15 mouse cellular contexts compared by ENCODE assay signal in genomic region chr17:73548783-73549566, GRCm38 (mm10).
DNase-seq lines count a peak whose midpoint lies in the region; ATAC-seq lines count a peak whose summit lies in the region.
"Had no signal": no experiment of that assay in that cellular context is flagged by ENCODE, and none has a peak within 500 bp of the region (broad histone marks: within the 10 kb centered on the region; RNA-seq: fewer than 3 reads in every experiment).

No protein-coding gene starts in this region.

- WGBS in kidney, embryonic 15.5 days = 40% methylated on average over 12 of the region's 12 CpGs
- 73% methylated on average over 12 of the region's 12 CpGs for WGBS in midbrain, embryonic 12.5 days
- 86% methylated on average over 12 of the region's 12 CpGs for WGBS in midbrain, embryonic 10.5 days
- 55% methylated on average over 12 of the region's 12 CpGs for WGBS in midbrain, embryonic 14.5 days
- 26% methylated on average over 12 of the region's 12 CpGs for WGBS in neural tube, embryonic 15.5 days

- peak; percentile 62 for ATAC-seq in kidney, embryonic 15.5 days (replicated peaks; ENCODE audit: low FRiP score)
- no peak for ATAC-seq in midbrain, embryonic 12.5 days (ENCODE audit: low FRiP score, low read depth)
- 0 out of 2 replicates have a peak, but pooled peaks have one; percentile 32 for ATAC-seq in midbrain, embryonic 14.5 days (ENCODE audit: low FRiP score, low TSS enrichment)
- ATAC-seq in neural tube, embryonic 15.5 days (ENCODE audit: low FRiP score) = peak; percentile 75

- H3K27me3 ChIP-seq in kidney, embryonic 15.5 days = no peaks in the 10 kb centered on the region
- H3K27me3 ChIP-seq in midbrain, embryonic 12.5 days = no peaks in the 10 kb centered on the region
- H3K27me3 ChIP-seq in midbrain, embryonic 10.5 days (ENCODE audit: low read depth, poor library complexity, severe bottlenecking) = no peaks in the 10 kb centered on the region
- no peaks in the 10 kb centered on the region for H3K27me3 ChIP-seq in midbrain, embryonic 14.5 days (ENCODE audit: control insufficient read depth, insufficient read depth, low read length)
- H3K27me3 ChIP-seq in neural tube, embryonic 15.5 days (replicated peaks) = no peaks in the 10 kb centered on the region
- H3K27me3 ChIP-seq: embryonic facial prominence, embryonic 13.5 days; limb, embryonic 13.5 days had no signal

- H3K36me3 ChIP-seq in kidney, embryonic 15.5 days = no peaks in the 10 kb centered on the region
- H3K36me3 ChIP-seq in midbrain, embryonic 12.5 days = no peaks in the 10 kb centered on the region
- no peaks in the 10 kb centered on the region for H3K36me3 ChIP-seq in midbrain, embryonic 10.5 days
- H3K36me3 ChIP-seq in midbrain, embryonic 14.5 days (ENCODE audit: control insufficient read depth, insufficient read depth, low read length) = no peaks in the 10 kb centered on the region
- H3K36me3 ChIP-seq in neural tube, embryonic 15.5 days = no peaks in the 10 kb centered on the region
- H3K36me3 ChIP-seq: embryonic facial prominence, embryonic 13.5 days; limb, embryonic 13.5 days had no signal

- no peak overlapping the region for H3K9ac ChIP-seq in kidney, embryonic 15.5 days
- H3K9ac ChIP-seq in midbrain, embryonic 12.5 days (replicated peaks) = no peak overlapping the region
- no peak overlapping the region for H3K9ac ChIP-seq in midbrain, embryonic 14.5 days (replicated peaks; ENCODE audit: low read length)
- H3K9ac ChIP-seq in neural tube, embryonic 15.5 days (replicated peaks) = no peak overlapping the region
- H3K9ac ChIP-seq: embryonic facial prominence, embryonic 13.5 days; limb, embryonic 13.5 days; liver, embryonic 14.5 days had no signal

- peaks cover 12% of the 10 kb centered on the region for H3K4me1 ChIP-seq in kidney, embryonic 15.5 days
- peaks cover 4% of the 10 kb centered on the region; the same call in 1 of the 2 replicates for H3K4me1 ChIP-seq in midbrain, embryonic 12.5 days
- H3K4me1 ChIP-seq in midbrain, embryonic 10.5 days = peaks cover 5% of the 10 kb centered on the region; the same call in 1 of the 2 replicates
- H3K4me1 ChIP-seq in midbrain, embryonic 14.5 days (ENCODE audit: control insufficient read depth, insufficient read depth, low read length) = peaks cover 15% of the 10 kb centered on the region
- peaks cover 26% of the 10 kb centered on the region for H3K4me1 ChIP-seq in neural tube, embryonic 15.5 days
- H3K4me1 ChIP-seq: embryonic facial prominence, embryonic 13.5 days had no signal

- no peak overlapping the region for H3K4me3 ChIP-seq in kidney, embryonic 15.5 days (replicated peaks)
- no peak overlapping the region for H3K4me3 ChIP-seq in midbrain, embryonic 12.5 days
- no peak overlapping the region for H3K4me3 ChIP-seq in midbrain, embryonic 10.5 days
- H3K4me3 ChIP-seq in midbrain, embryonic 14.5 days (replicated peaks; ENCODE audit: low read depth, low read length) = no peak overlapping the region
- no peak overlapping the region for H3K4me3 ChIP-seq in neural tube, embryonic 15.5 days (replicated peaks)
- H3K4me3 ChIP-seq: embryonic facial prominence, embryonic 13.5 days; limb, embryonic 13.5 days had no signal

- DNase-seq in kidney, adult 9 months = no peak
- no peak for DNase-seq in midbrain, embryonic 10.5 days (ENCODE audit: low spot score)
- no peak for DNase-seq in midbrain, embryonic 14.5 days
- DNase-seq in right cerebral cortex, postnatal 14 days = no peak
- DNase-seq: cerebellum, adult 9-10 months; gastrocnemius, postnatal 10 days; heart, adult 18-20 months; right cerebral cortex, postnatal 4 days; thymus, postnatal 25 days had no signal

- no peak overlapping the region for H3K4me2 ChIP-seq in kidney, embryonic 15.5 days
- H3K4me2 ChIP-seq in midbrain, embryonic 12.5 days (replicated peaks) = no peak overlapping the region
- no peak overlapping the region for H3K4me2 ChIP-seq in midbrain, embryonic 14.5 days (ENCODE audit: low read length)
- peak overlapping the region; percentile 11 for H3K4me2 ChIP-seq in neural tube, embryonic 15.5 days
- H3K4me2 ChIP-seq: embryonic facial prominence, embryonic 13.5 days; limb, embryonic 13.5 days had no signal

- no peaks in the 10 kb centered on the region for H3K9me3 ChIP-seq in kidney, embryonic 15.5 days (replicated peaks)
- no peaks in the 10 kb centered on the region for H3K9me3 ChIP-seq in midbrain, embryonic 12.5 days
- H3K9me3 ChIP-seq in midbrain, embryonic 10.5 days (replicated peaks) = no peaks in the 10 kb centered on the region
- no peaks in the 10 kb centered on the region for H3K9me3 ChIP-seq in midbrain, embryonic 14.5 days (ENCODE audit: control insufficient read depth, low read length)
- no peaks in the 10 kb centered on the region for H3K9me3 ChIP-seq in neural tube, embryonic 15.5 days (replicated peaks)
- H3K9me3 ChIP-seq: embryonic facial prominence, embryonic 13.5 days; limb, embryonic 13.5 days had no signal

- H3K27ac ChIP-seq in kidney, embryonic 15.5 days = no peak overlapping the region
- H3K27ac ChIP-seq in midbrain, embryonic 12.5 days (replicated peaks) = 0 out of 2 replicates have a peak overlapping the region, but pooled peaks have one; percentile 27
- H3K27ac ChIP-seq in midbrain, embryonic 10.5 days (replicated peaks) = no peak overlapping the region
- peak overlapping the region; percentile 52 for H3K27ac ChIP-seq in midbrain, embryonic 14.5 days (replicated peaks; ENCODE audit: low read depth, low read length)
- H3K27ac ChIP-seq in neural tube, embryonic 15.5 days (replicated peaks) = peak overlapping the region; percentile 73
- H3K27ac ChIP-seq: embryonic facial prominence, embryonic 13.5 days; limb, embryonic 13.5 days; liver, embryonic 14.5 days had no signal

Comparison
In these comparisons a context has a peak if more than half of its experiments do, and no peak if none do; other contexts are left out.
1. H3K27ac ChIP-seq: peak in midbrain, embryonic 12.5 days (single experiment), midbrain, embryonic 14.5 days (single experiment) and neural tube, embryonic 15.5 days (single experiment); none in kidney, embryonic 15.5 days (single experiment) and midbrain, embryonic 10.5 days (single experiment).